Mouse (Mus musculus) cerebellum, adult 2 months (tissue): ENCODE measurements around the gene Phldb1.

Source experiments
- CTCF ChIP-seq: fragments of 200-500 bp; IDR thresholded peaks from 2 replicates; pipeline ENCODE4 v1.5.1; 2011; ENCODE audit warnings: low read depth, mild to moderate bottlenecking, control low read depth, low read length, moderate library complexity, borderline replicate concordance; ENCODE audit not compliant: insufficient read depth
- POLR2A ChIP-seq: fragments of 200-500 bp; IDR thresholded peaks from 2 replicates; pipeline ENCODE4 v1.6.1; 2011; ENCODE audit warnings: low read length, control low read depth, borderline replicate concordance; ENCODE audit not compliant: insufficient read depth

DNA sequence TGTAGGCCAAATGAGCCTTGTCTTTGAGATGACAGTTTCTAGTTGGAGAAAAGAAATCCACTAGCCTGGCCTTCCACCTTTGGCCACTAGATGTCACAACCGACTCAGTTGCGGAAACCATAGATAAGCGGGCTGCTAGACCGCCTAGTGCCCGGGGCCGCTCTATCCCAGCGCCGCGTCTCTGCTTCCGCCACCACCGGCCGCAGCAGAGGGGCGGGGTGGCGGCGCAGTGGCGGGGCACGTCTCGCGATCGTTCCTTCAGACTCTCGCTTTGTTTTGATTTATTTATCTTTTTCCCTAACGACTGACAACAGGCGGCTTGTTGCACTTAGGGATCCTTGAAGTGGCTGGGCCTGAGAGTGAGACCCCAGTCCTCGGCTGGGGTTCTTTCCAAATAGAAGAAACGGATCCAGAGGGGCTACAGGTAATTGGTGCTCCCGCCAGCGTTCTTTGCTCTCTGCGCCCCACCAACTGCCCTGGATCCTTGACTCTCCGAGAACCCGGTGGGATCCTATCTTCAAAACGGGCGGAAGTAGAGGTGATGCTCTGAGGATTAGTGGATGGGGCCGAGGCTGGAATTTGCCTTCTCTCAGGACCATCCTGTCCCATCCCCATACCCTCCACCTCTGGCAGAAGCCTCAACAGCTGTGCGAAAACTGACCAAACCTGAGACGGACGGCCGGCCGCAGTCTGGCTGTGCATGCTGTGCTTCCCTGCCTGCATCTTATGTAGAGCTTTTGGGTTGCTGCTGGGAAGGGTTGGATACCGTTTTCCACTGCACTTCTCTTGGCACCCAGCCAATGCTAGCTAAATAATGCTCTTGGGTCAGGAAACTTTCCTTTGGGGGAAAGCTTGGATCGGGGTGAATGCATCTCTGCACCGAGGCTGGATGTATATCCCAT, 38.0 kb upstream of the Phldb1 start:
- TF ChIP-seq POLR2A = peak; percentile 84
- TF ChIP-seq CTCF = peak; percentile 77
